Mouse (Mus musculus): ENCODE results near the gene Lyst. TPM values are rescaled to one million over a fixed set of nuclear protein-coding genes. Genes with fewer than 3 reads are reported as not detected.

Lyst gene
- polyA plus RNA-seq, 1 experiment from 2014 or later, result 4.6 TPM

GRCm38 (mm10) chr13:13555196-13555595, 35.0 kb upstream of the Lyst start:
- Histone ChIP-seq H3K9me3 (replicated peaks; ENCODE audit: control insufficient read depth, low read length) (no peaks in the 10 kb centered on the region), H3K4me1 (ENCODE audit: control insufficient read depth, low read depth, low read length) (no peaks in the 10 kb centered on the region), H3K9ac (ENCODE audit: low read depth, low read length) (no peak overlapping the region), H3K27me3 (ENCODE audit: control insufficient read depth, insufficient read depth, low read depth, low read length) (no peaks in the 10 kb centered on the region), H3K36me3 (ENCODE audit: control insufficient read depth, insufficient read depth) (no peaks in the 10 kb centered on the region), H3K4me2 (ENCODE audit: low read depth, low read length) (no peak overlapping the region), H3K4me3 (ENCODE audit: low read depth, low read length) (no peak overlapping the region), H3K27ac (ENCODE audit: low read length) (no peak overlapping the region)
- 65% methylated on average over 3 of the region's 3 CpGs for WGBS (ENCODE audit: insufficient replicate concordance)
- no peak for ATAC-seq (ENCODE audit: low read depth)

GRCm38 (mm10) chr13:13557001-13557743, 33.0 kb upstream of the Lyst start:
- Histone ChIP-seq H3K27me3 (ENCODE audit: control insufficient read depth, insufficient read depth, low read depth, low read length) (no peaks in the 10 kb centered on the region), H3K4me3 (ENCODE audit: low read depth, low read length) (no peak overlapping the region), H3K9me3 (replicated peaks; ENCODE audit: control insufficient read depth, low read length) (no peaks in the 10 kb centered on the region), H3K36me3 (ENCODE audit: control insufficient read depth, insufficient read depth) (no peaks in the 10 kb centered on the region), H3K4me2 (ENCODE audit: low read depth, low read length) (no peak overlapping the region), H3K9ac (ENCODE audit: low read depth, low read length) (no peak overlapping the region), H3K27ac (ENCODE audit: low read length) (no peak overlapping the region), H3K4me1 (ENCODE audit: control insufficient read depth, low read depth, low read length) (no peaks in the 10 kb centered on the region)
- 55% methylated on average over 5 of the region's 5 CpGs for WGBS (ENCODE audit: insufficient replicate concordance)
- no peak for ATAC-seq (ENCODE audit: low read depth)

DNA sequence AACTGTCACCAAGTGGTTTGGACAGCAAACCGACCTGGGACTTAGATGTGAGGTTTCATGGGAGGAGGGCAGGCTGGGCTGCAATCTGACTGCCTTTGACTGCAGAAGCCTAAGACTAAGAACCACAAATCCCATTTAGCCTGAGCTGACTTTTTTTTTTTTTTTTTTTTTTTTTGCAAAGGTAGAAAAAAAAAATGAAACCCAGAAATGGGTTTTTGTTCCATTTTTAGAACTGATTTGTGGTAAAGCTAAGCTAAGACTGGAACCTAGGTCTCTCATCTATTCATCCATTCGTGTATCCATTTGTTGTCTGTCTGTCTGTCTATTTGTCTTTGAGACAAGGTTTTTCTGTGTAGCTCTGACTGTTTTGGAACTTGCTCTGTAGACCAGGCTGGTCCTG, 31.9 kb upstream of the Lyst start:
- WGBS (ENCODE audit: insufficient replicate concordance), result 43% methylated on average over 2 of the region's 2 CpGs
- Histone ChIP-seq H3K4me2 (ENCODE audit: low read depth, low read length) (no peak overlapping the region), H3K27ac (ENCODE audit: low read length) (no peak overlapping the region), H3K27me3 (ENCODE audit: control insufficient read depth, insufficient read depth, low read depth, low read length) (no peaks in the 10 kb centered on the region), H3K9me3 (replicated peaks; ENCODE audit: control insufficient read depth, low read length) (no peaks in the 10 kb centered on the region), H3K4me1 (ENCODE audit: control insufficient read depth, low read depth, low read length) (no peaks in the 10 kb centered on the region), H3K36me3 (ENCODE audit: control insufficient read depth, insufficient read depth) (no peaks in the 10 kb centered on the region), H3K4me3 (ENCODE audit: low read depth, low read length) (no peak overlapping the region), H3K9ac (ENCODE audit: low read depth, low read length) (no peak overlapping the region)
- ATAC-seq (ENCODE audit: low read depth), result no peak

GRCm38 (mm10) chr13:13558900-13559299, 31.3 kb upstream of the Lyst start:
- peak; percentile 70 for ATAC-seq (ENCODE audit: low read depth)
- Histone ChIP-seq H3K36me3 (ENCODE audit: control insufficient read depth, insufficient read depth) (no peaks in the 10 kb centered on the region), H3K4me1 (ENCODE audit: control insufficient read depth, low read depth, low read length) (no peaks in the 10 kb centered on the region), H3K4me3 (ENCODE audit: low read depth, low read length) (no peak overlapping the region), H3K9ac (ENCODE audit: low read depth, low read length) (no peak overlapping the region), H3K9me3 (replicated peaks; ENCODE audit: control insufficient read depth, low read length) (no peaks in the 10 kb centered on the region), H3K27me3 (ENCODE audit: control insufficient read depth, insufficient read depth, low read depth, low read length) (no peaks in the 10 kb centered on the region), H3K27ac (ENCODE audit: low read length) (no peak overlapping the region), H3K4me2 (ENCODE audit: low read depth, low read length) (no peak overlapping the region)
- WGBS (ENCODE audit: insufficient replicate concordance), result 35% methylated on average over 5 of the region's 5 CpGs

GRCm38 (mm10) chr13:13562571-13562970, 27.6 kb upstream of the Lyst start:
- Histone ChIP-seq H3K4me1 (ENCODE audit: control insufficient read depth, low read depth, low read length) (no peaks in the 10 kb centered on the region), H3K27me3 (ENCODE audit: control insufficient read depth, insufficient read depth, low read depth, low read length) (no peaks in the 10 kb centered on the region), H3K27ac (ENCODE audit: low read length) (no peak overlapping the region), H3K36me3 (ENCODE audit: control insufficient read depth, insufficient read depth) (no peaks in the 10 kb centered on the region), H3K9ac (ENCODE audit: low read depth, low read length) (no peak overlapping the region), H3K9me3 (replicated peaks; ENCODE audit: control insufficient read depth, low read length) (no peaks in the 10 kb centered on the region), H3K4me3 (ENCODE audit: low read depth, low read length) (no peak overlapping the region), H3K4me2 (ENCODE audit: low read depth, low read length) (no peak overlapping the region)
- 71% methylated on average over 6 of the region's 6 CpGs for WGBS (ENCODE audit: insufficient replicate concordance)
- no peak for ATAC-seq (ENCODE audit: low read depth)

GRCm38 (mm10) chr13:13564116-13564515, 26.1 kb upstream of the Lyst start:
- Histone ChIP-seq H3K4me2 (ENCODE audit: low read depth, low read length) (no peak overlapping the region), H3K27me3 (ENCODE audit: control insufficient read depth, insufficient read depth, low read depth, low read length) (no peaks in the 10 kb centered on the region), H3K4me3 (ENCODE audit: low read depth, low read length) (no peak overlapping the region), H3K36me3 (ENCODE audit: control insufficient read depth, insufficient read depth) (no peaks in the 10 kb centered on the region), H3K4me1 (ENCODE audit: control insufficient read depth, low read depth, low read length) (peaks cover 7% of the 10 kb centered on the region; the same call in 1 of the 2 replicates), H3K9ac (ENCODE audit: low read depth, low read length) (no peak overlapping the region), H3K27ac (ENCODE audit: low read length) (no peak overlapping the region), H3K9me3 (replicated peaks; ENCODE audit: control insufficient read depth, low read length) (no peaks in the 10 kb centered on the region)
- no peak for ATAC-seq (ENCODE audit: low read depth)
- 36% methylated on average over 2 of the region's 2 CpGs for WGBS (ENCODE audit: insufficient replicate concordance)

DNA sequence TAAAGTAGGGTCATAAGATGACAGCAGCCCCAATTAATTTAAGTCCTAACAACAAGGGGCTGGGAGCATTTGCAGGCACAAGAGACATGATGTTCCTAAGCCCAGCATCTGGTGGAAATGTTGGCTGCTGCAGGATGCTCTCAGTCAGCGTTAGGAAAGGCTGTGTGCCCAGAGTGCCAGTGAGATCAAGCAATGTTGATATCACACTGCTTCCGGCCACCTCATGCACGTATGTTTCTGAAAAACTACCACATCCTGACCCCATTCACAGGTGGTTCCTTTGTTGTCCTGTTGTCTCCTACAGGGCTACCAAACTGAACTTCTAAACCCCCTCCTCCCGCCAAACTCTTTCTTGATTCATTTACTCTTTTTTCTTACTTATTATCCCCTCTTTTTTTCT, 25.7 kb upstream of the Lyst start:
- Histone ChIP-seq H3K9me3 (replicated peaks; ENCODE audit: control insufficient read depth, low read length) (no peaks in the 10 kb centered on the region), H3K4me3 (ENCODE audit: low read depth, low read length) (no peak overlapping the region), H3K4me1 (ENCODE audit: control insufficient read depth, low read depth, low read length) (peaks cover 9% of the 10 kb centered on the region; the same call in 1 of the 2 replicates), H3K4me2 (ENCODE audit: low read depth, low read length) (no peak overlapping the region), H3K27me3 (ENCODE audit: control insufficient read depth, insufficient read depth, low read depth, low read length) (no peaks in the 10 kb centered on the region), H3K27ac (ENCODE audit: low read length) (no peak overlapping the region), H3K9ac (ENCODE audit: low read depth, low read length) (no peak overlapping the region), H3K36me3 (ENCODE audit: control insufficient read depth, insufficient read depth) (no peaks in the 10 kb centered on the region)
- WGBS (ENCODE audit: insufficient replicate concordance), result 37% methylated on average over 4 of the region's 4 CpGs
- ATAC-seq (ENCODE audit: low read depth), result no peak

DNA sequence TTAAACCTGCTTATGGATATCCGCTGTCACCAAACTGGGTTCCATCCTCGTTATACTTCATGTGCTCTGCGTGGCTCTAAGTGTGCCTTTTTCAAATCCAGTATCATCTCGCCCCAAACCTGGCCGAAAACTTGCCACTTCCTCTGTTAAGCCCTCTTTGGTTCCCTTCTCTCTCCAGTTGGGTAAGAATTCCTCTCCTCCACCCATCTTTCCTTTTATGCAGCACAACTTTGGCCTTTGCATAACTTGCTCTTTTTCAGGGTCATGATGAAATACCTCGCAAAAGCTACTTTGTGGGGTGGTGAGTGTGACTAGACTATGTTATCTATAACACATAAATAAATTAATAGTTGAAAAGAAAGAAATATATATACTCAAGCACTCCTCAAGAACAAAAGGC, 22.6 kb upstream of the Lyst start:
- Histone ChIP-seq H3K4me1 (ENCODE audit: control insufficient read depth, low read depth, low read length) (peaks cover 9% of the 10 kb centered on the region; the same call in 1 of the 2 replicates), H3K4me2 (ENCODE audit: low read depth, low read length) (no peak overlapping the region), H3K9ac (ENCODE audit: low read depth, low read length) (no peak overlapping the region), H3K4me3 (ENCODE audit: low read depth, low read length) (no peak overlapping the region), H3K36me3 (ENCODE audit: control insufficient read depth, insufficient read depth) (no peaks in the 10 kb centered on the region), H3K9me3 (replicated peaks; ENCODE audit: control insufficient read depth, low read length) (no peaks in the 10 kb centered on the region), H3K27me3 (ENCODE audit: control insufficient read depth, insufficient read depth, low read depth, low read length) (no peaks in the 10 kb centered on the region), H3K27ac (ENCODE audit: low read length) (no peak overlapping the region)
- 53% methylated on average over 6 of the region's 6 CpGs for WGBS (ENCODE audit: insufficient replicate concordance)
- no peak for ATAC-seq (ENCODE audit: low read depth)

- Histone ChIP-seq H3K4me3 (ENCODE audit: low read depth, low read length) (no peak overlapping the region), H3K9me3 (replicated peaks; ENCODE audit: control insufficient read depth, low read length) (no peaks in the 10 kb centered on the region), H3K36me3 (ENCODE audit: control insufficient read depth, insufficient read depth) (no peaks in the 10 kb centered on the region), H3K4me1 (ENCODE audit: control insufficient read depth, low read depth, low read length) (peaks cover 13% of the 10 kb centered on the region), H3K9ac (ENCODE audit: low read depth, low read length) (no peak overlapping the region), H3K4me2 (ENCODE audit: low read depth, low read length) (no peak overlapping the region), H3K27me3 (ENCODE audit: control insufficient read depth, insufficient read depth, low read depth, low read length) (no peaks in the 10 kb centered on the region), H3K27ac (ENCODE audit: low read length) (no peak overlapping the region)
- no peak for ATAC-seq (ENCODE audit: low read depth)
- 38% methylated on average over 1 of the region's 1 CpGs for WGBS (ENCODE audit: insufficient replicate concordance)
Observed at GRCm38 (mm10) chr13:13568824-13569223, 21.4 kb upstream of the Lyst start.
